Mouse (Mus musculus) cerebellum, adult 2 months (tissue): ENCODE measurements at regions not wholly inside any gene's neighbourhood (a gene's known extent, or its start where the extent isn't known, plus 50 kb on each side); places are given as distances from the start of the nearest gene placed in this dataset.

ENCODE experiments used
- DNase-seq, 2 experiments: peaks; one replicate each; pipeline ENCODE4 v3.0.0; 2021
- H3K27ac ChIP-seq: fragments of 200-500 bp; 2 replicates; pipeline ENCODE4 v1.5.1; 2012; ENCODE audit warnings: low read length, control low read depth, inconsistent platforms; ENCODE audit not compliant: insufficient read depth
- H3K27me3 ChIP-seq: fragments of 200-500 bp; 2 replicates; pipeline ENCODE4 v1.6.1; 2012; ENCODE audit warnings: inconsistent platforms, mild to moderate bottlenecking, low read length, moderate library complexity; ENCODE audit not compliant: control insufficient read depth, insufficient read depth
- H3K4me1 ChIP-seq: fragments of 200-500 bp; 2 replicates; pipeline ENCODE4 v1.6.1; 2011; ENCODE audit warnings: low read length; ENCODE audit not compliant: control insufficient read depth, insufficient read depth
- H3K4me3 ChIP-seq: fragments of 200-500 bp; replicated peaks from 2 replicates; pipeline ENCODE3; 2011; ENCODE audit warnings: mild to moderate bottlenecking, low read depth, low read length, control low read depth; ENCODE audit not compliant: insufficient read depth
- CTCF ChIP-seq: fragments of 200-500 bp; IDR thresholded peaks from 2 replicates; pipeline ENCODE4 v1.5.1; 2011; ENCODE audit warnings: low read depth, mild to moderate bottlenecking, control low read depth, low read length, moderate library complexity, borderline replicate concordance; ENCODE audit not compliant: insufficient read depth
- POLR2A ChIP-seq: fragments of 200-500 bp; IDR thresholded peaks from 2 replicates; pipeline ENCODE4 v1.6.1; 2011; ENCODE audit warnings: low read length, control low read depth, borderline replicate concordance; ENCODE audit not compliant: insufficient read depth
- WGBS: fragments of 180-500 bp; shearing (Covaris S2); methylation state at CpG from one replicate; pipeline ENCODE4 v1.1.7; 2018; 5-methylcytosine and 5-hydroxymethylcytosine counted together

GRCm38 (mm10) chr8:126656554-126657260 lies 62.9 kb upstream of the Irf2bp2 start:
- H3K4me1 ChIP-seq, result peaks cover 8% of the 10 kb centered on the region
- H3K27ac ChIP-seq, result no peak overlapping the region
- WGBS, result 88% methylated on average over 10 of the region's 10 CpGs
- DNase-seq, result no peak
- no peak for TF ChIP-seq CTCF
- no peak for TF ChIP-seq POLR2A
- H3K4me3 ChIP-seq, result no peak overlapping the region
- no peaks in the 10 kb centered on the region for H3K27me3 ChIP-seq

- Histone ChIP-seq H3K27ac (no peak overlapping the region), H3K4me1 (peaks cover 3% of the 10 kb centered on the region; the same call in 1 of the 2 replicates), H3K4me3 (no peak overlapping the region), H3K27me3 (no peaks in the 10 kb centered on the region)
- DNase-seq, result no peak
- WGBS, result 71% methylated on average over 2 of the region's 2 CpGs
- TF ChIP-seq POLR2A (no peak), CTCF (no peak)
Measured at GRCm38 (mm10) chr8:126655565-126655964, 61.8 kb upstream of the Irf2bp2 start.

GRCm38 (mm10) chr8:126654353-126654752 lies 60.6 kb upstream of the Irf2bp2 start:
- no peak for DNase-seq
- no peak overlapping the region for H3K4me3 ChIP-seq
- WGBS, result 82% methylated on average over 7 of the region's 7 CpGs
- no peaks in the 10 kb centered on the region for H3K4me1 ChIP-seq
- no peaks in the 10 kb centered on the region for H3K27me3 ChIP-seq
- TF ChIP-seq CTCF, result no peak
- no peak for TF ChIP-seq POLR2A
- no peak overlapping the region for H3K27ac ChIP-seq

GRCm38 (mm10) chr8:126652151-126652550 lies 58.4 kb upstream of the Irf2bp2 start:
- 94% methylated on average over 5 of the region's 5 CpGs for WGBS
- DNase-seq, result no peak
- TF ChIP-seq CTCF, result no peak
- no peak for TF ChIP-seq POLR2A
- Histone ChIP-seq H3K4me1 (no peaks in the 10 kb centered on the region), H3K27me3 (no peaks in the 10 kb centered on the region), H3K4me3 (no peak overlapping the region), H3K27ac (no peak overlapping the region)

GRCm38 (mm10) chr8:126650945-126651344 lies 57.2 kb upstream of the Irf2bp2 start:
- WGBS, result 77% methylated on average over 8 of the region's 8 CpGs
- TF ChIP-seq CTCF, result no peak
- no peak for TF ChIP-seq POLR2A
- Histone ChIP-seq H3K4me3 (no peak overlapping the region), H3K4me1 (no peaks in the 10 kb centered on the region), H3K27me3 (no peaks in the 10 kb centered on the region), H3K27ac (no peak overlapping the region)
- DNase-seq, result no peak

- no peak overlapping the region for H3K4me3 ChIP-seq
- 89% methylated on average over 1 of the region's 1 CpGs for WGBS
- no peak for DNase-seq
- H3K27me3 ChIP-seq, result no peaks in the 10 kb centered on the region
- TF ChIP-seq POLR2A (no peak), CTCF (no peak)
- H3K4me1 ChIP-seq, result no peaks in the 10 kb centered on the region
- no peak overlapping the region for H3K27ac ChIP-seq
Measured at GRCm38 (mm10) chr8:126649305-126649704, 55.5 kb upstream of the Irf2bp2 start.

- Histone ChIP-seq H3K27me3 (no peaks in the 10 kb centered on the region), H3K4me3 (no peak overlapping the region), H3K4me1 (no peaks in the 10 kb centered on the region), H3K27ac (no peak overlapping the region)
- DNase-seq, result no peak
- TF ChIP-seq POLR2A, result no peak
- TF ChIP-seq CTCF, result no peak
- WGBS, result 67% methylated on average over 1 of the region's 1 CpGs
Measured at GRCm38 (mm10) chr8:126647350-126647749, 53.6 kb upstream of the Irf2bp2 start.

- TF ChIP-seq CTCF (no peak), POLR2A (no peak)
- 84% methylated on average over 8 of the region's 8 CpGs for WGBS
- Histone ChIP-seq H3K4me3 (no peak overlapping the region), H3K4me1 (no peaks in the 10 kb centered on the region), H3K27me3 (no peaks in the 10 kb centered on the region), H3K27ac (no peak overlapping the region)
- DNase-seq, result no peak
Measured at GRCm38 (mm10) chr8:126646604-126647311, 53.0 kb upstream of the Irf2bp2 start.

- TF ChIP-seq POLR2A (no peak), CTCF (no peak)
- H3K4me3 ChIP-seq, result no peak overlapping the region
- 63% methylated on average over 5 of the region's 5 CpGs for WGBS
- DNase-seq, result no peak
- no peaks in the 10 kb centered on the region for H3K4me1 ChIP-seq
- H3K27ac ChIP-seq, result no peak overlapping the region
- H3K27me3 ChIP-seq, result no peaks in the 10 kb centered on the region
Measured at GRCm38 (mm10) chr8:126644179-126644578, 50.4 kb upstream of the Irf2bp2 start.
